Mouse (Mus musculus) lung, postnatal 0 days (tissue): ENCODE measurements around the gene Syt7. TPM values are rescaled to one million over a fixed set of nuclear protein-coding genes. Genes with fewer than 3 reads are reported as not detected.

Experiments used
- ATAC-seq: fragments of 200-750 bp; cut with Nextera tagmentation; 2 replicates; pipeline ENCODE4 v1.8.0; 2017; ENCODE audit warnings: moderate library complexity
- DNase-seq: peaks from one replicate; pipeline ENCODE4 v3.0.0-alpha.2; 2016; ENCODE audit warnings: low spot score
- H3K27ac ChIP-seq: fragments of 300-500 bp; sonication (generic); 2 replicates; pipeline ENCODE4 v1.5.1; 2014; ENCODE audit warnings: antibody characterized with exemption, mild to moderate bottlenecking, low read length, mixed read lengths
- H3K27me3 ChIP-seq: fragments of 300-500 bp; sonication (generic); replicated peaks from 2 replicates; pipeline ENCODE4 v1.6.1; 2014; ENCODE audit warnings: low read length, mixed read lengths; ENCODE audit not compliant: insufficient read depth
- H3K36me3 ChIP-seq: fragments of 300-500 bp; sonication (generic); 2 replicates; pipeline ENCODE4 v1.6.1; 2014; ENCODE audit warnings: low read length, mixed read lengths; ENCODE audit not compliant: insufficient read depth
- H3K4me1 ChIP-seq: fragments of 300-500 bp; sonication (generic); 2 replicates; pipeline ENCODE4 v1.6.1; 2014; ENCODE audit warnings: antibody characterized with exemption, low read depth, low read length, mixed read lengths; ENCODE audit not compliant: insufficient read depth
- H3K4me2 ChIP-seq: fragments of 300-500 bp; sonication (generic); replicated peaks from 2 replicates; pipeline ENCODE4 v1.6.1; 2014; ENCODE audit warnings: low read depth, mild to moderate bottlenecking, low read length, moderate library complexity, mixed read lengths
- H3K4me3 ChIP-seq: fragments of 300-500 bp; sonication (generic); 2 replicates; pipeline ENCODE4 v1.5.1; 2014; ENCODE audit warnings: low read depth, low read length
- H3K9ac ChIP-seq: fragments of 300-500 bp; sonication (generic); replicated peaks from 2 replicates; pipeline ENCODE4 v1.6.1; 2014; ENCODE audit warnings: low read depth, mild to moderate bottlenecking
- H3K9me3 ChIP-seq: fragments of 300-500 bp; sonication (generic); 2 replicates; pipeline ENCODE4 v1.6.1; 2016; ENCODE audit warnings: low read length, mixed read lengths
- CTCF ChIP-seq: IDR thresholded peaks from 2 replicates; pipeline ENCODE4 v1.5.1; 2016; ENCODE audit warnings: antibody characterized with exemption, mild to moderate bottlenecking
- EP300 ChIP-seq: IDR thresholded peaks from 2 replicates; pipeline ENCODE4 v1.6.1; 2016; ENCODE audit warnings: antibody characterized with exemption, mild to moderate bottlenecking, control low read depth
- WGBS: fragments of 180-500 bp; shearing (Covaris S2); extraction: QIAGEN DNeasy Blood & Tissue Kit; methylation state at CpG from one replicate; pipeline ENCODE4 v1.1.7; 2014; 5-methylcytosine and 5-hydroxymethylcytosine counted together
- polyA plus RNA-seq: library from polyadenylated mRNA; unstranded; fragments of >200 nt; fragmentation: Nextera tagmentation; extraction: Ambion mirVana; gene quantifications from 2 replicates; pipeline ENCODE4 v1.2.1, GENCODE M21; 2015

The Syt7 gene
- polyA plus RNA-seq, 1 experiment from 2014 or later: 3.0 TPM

DNA sequence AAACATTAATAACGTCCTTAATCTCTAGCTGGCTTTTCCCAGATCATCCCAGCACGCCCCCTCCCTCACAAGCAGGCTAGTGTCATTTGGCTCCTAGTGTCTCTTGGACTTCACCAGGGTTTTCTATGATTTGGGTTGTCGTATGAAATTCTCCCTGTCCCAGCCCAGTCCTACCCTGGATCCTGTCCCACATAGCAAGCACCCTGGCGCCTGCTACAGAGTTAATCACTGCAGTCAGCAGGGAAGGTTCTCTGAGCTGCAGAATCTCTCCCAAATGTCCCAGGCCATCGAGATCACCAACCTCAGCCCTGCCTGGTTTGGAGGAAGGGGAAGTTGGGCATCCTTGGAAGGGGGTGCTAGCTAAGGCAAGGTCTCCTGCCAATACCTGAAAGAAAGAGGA lies 26.6 kb downstream of the Syt7 start:
- DNase-seq: no peak
- TF ChIP-seq EP300: no peak
- TF ChIP-seq CTCF: no peak
- WGBS: 73% methylated on average over 5 of the region's 5 CpGs

GRCm38 (mm10) chr19:10416889-10417288 lies 28.0 kb downstream of the Syt7 start:
- 0 out of 2 replicates have a peak, but pooled peaks cover 2% of the 10 kb centered on the region for H3K27me3 ChIP-seq
- ATAC-seq (peak; percentile 50), DNase-seq (peak; percentile 15)
- no peak overlapping the region for H3K4me2 ChIP-seq
- no peaks in the 10 kb centered on the region for H3K36me3 ChIP-seq
- H3K9ac ChIP-seq: no peak overlapping the region
- no peak overlapping the region for H3K4me3 ChIP-seq
- no peaks in the 10 kb centered on the region; the same call in 1 of the 2 replicates for H3K4me1 ChIP-seq
- TF ChIP-seq EP300 (no peak), CTCF (no peak)
- H3K9me3 ChIP-seq: no peaks in the 10 kb centered on the region
- 52% methylated on average over 8 of the region's 8 CpGs for WGBS
- no peak overlapping the region for H3K27ac ChIP-seq

More for the DNA sequence above, 26.6 kb downstream of the Syt7 start:
- no peaks in the 10 kb centered on the region for H3K27me3 ChIP-seq
- no peaks in the 10 kb centered on the region for H3K9me3 ChIP-seq
- no peak overlapping the region for H3K9ac ChIP-seq
- no peaks in the 10 kb centered on the region; the same call in 1 of the 2 replicates for H3K4me1 ChIP-seq
- no peak overlapping the region for H3K4me2 ChIP-seq
- no peaks in the 10 kb centered on the region for H3K36me3 ChIP-seq
- H3K27ac ChIP-seq: no peak overlapping the region
- ATAC-seq: no peak
- no peak overlapping the region for H3K4me3 ChIP-seq

DNA sequence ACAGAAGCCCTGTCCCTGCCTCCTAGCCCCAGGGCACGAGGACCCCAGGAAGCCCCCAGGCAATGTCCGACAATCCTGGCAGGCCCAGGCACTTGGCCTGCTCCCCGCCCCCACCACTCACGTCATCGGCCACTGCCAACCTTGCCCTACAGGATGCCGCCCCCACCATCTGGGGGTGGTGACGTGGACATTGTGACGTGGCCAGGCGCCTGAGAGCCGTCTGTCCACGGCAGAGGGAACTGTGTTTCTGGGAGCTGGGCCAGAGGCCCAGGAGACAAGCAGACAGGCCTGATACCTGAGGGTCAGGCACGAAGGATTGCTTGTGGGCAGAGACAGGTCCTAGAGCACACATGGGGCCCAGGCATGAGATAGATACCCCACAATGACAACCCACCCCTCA lies 28.5 kb downstream of the Syt7 start:
- Histone ChIP-seq H3K9ac (no peak overlapping the region), H3K4me2 (no peak overlapping the region), H3K4me1 (no peaks in the 10 kb centered on the region; the same call in 1 of the 2 replicates), H3K4me3 (no peak overlapping the region), H3K27me3 (0 out of 2 replicates have a peak, but pooled peaks cover 3% of the 10 kb centered on the region), H3K36me3 (no peaks in the 10 kb centered on the region), H3K9me3 (no peaks in the 10 kb centered on the region), H3K27ac (no peak overlapping the region)
- peak; percentile 27 for DNase-seq
- peak; percentile 78 for ATAC-seq
- 57% methylated on average over 12 of the region's 12 CpGs for WGBS
- TF ChIP-seq CTCF (no peak), EP300 (no peak)

DNA sequence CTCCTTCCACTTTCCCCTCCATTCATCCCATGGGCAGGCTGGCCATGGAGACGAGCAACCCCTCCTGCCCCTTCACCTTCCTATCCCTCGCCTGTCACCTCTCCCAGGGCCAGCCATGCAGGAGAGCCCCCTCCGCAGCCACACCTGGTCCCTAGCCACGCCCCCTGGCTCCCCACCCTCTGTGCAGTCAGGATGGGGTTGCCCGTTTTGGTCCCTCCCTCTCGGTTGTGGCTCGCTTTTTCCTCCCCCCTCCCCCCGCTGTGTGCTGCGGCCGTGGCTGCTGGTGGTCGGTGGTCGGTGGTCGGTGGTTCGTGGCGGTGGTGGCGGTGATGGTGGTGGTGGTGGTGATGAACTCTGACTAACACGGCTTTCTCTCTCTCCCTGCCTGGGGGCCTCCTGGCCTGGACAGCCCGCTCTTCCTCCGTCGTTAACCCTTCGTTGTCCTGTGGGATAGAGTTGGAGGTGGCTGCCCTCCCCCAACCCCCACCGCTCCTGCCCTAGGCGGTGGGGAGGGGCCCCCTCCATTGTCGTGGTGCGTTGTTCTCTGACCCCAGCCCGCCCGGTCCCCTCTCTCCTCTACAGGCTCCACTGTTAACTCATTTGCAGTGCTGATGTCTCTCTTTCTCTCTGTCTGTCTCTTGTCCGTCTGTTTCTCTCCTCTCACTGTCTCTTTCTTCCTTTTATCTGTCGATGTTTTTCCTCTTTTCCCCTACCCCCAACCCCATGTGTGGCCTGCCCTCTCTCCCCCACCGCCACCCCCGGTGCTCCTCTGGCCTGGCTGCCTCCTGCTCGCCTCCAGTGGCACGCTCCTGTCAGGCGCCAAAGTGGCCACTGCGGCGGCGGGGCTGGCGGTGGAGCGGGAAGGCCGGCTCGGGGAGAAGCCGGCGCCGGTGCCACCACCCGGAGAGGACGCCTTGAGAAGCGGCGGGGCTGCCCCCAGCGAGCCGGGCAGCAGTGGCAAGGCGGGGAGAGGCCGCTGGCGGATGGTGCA lies 33.4 kb downstream of the Syt7 start:
- WGBS: 4% methylated on average over 46 of the region's 53 CpGs
- Histone ChIP-seq H3K9ac (no peak overlapping the region), H3K4me1 (no peaks in the 10 kb centered on the region; the same call in 1 of the 2 replicates), H3K4me3 (peak overlapping the region; percentile 5; the same call in 1 of the 2 replicates), H3K36me3 (no peaks in the 10 kb centered on the region), H3K27me3 (0 out of 2 replicates have a peak, but pooled peaks cover 3% of the 10 kb centered on the region), H3K9me3 (no peaks in the 10 kb centered on the region), H3K4me2 (peak overlapping the region; percentile 28), H3K27ac (no peak overlapping the region)
- ATAC-seq (0 out of 2 replicates have a peak, but pooled peaks have one; percentile 20), DNase-seq (no peak)
- TF ChIP-seq EP300 (no peak), CTCF (no peak)

GRCm38 (mm10) chr19:10424751-10425150 lies 35.9 kb downstream of the Syt7 start:
- Histone ChIP-seq H3K27ac (no peak overlapping the region), H3K9me3 (no peaks in the 10 kb centered on the region), H3K4me2 (no peak overlapping the region), H3K4me3 (no peak overlapping the region), H3K9ac (no peak overlapping the region), H3K36me3 (no peaks in the 10 kb centered on the region), H3K27me3 (0 out of 2 replicates have a peak, but pooled peaks cover 3% of the 10 kb centered on the region), H3K4me1 (peaks cover 3% of the 10 kb centered on the region; the same call in 1 of the 2 replicates)
- DNase-seq (no peak), ATAC-seq (no peak)
- no peak for TF ChIP-seq CTCF
- no peak for TF ChIP-seq EP300
- WGBS: 42% methylated on average over 1 of the region's 1 CpGs

GRCm38 (mm10) chr19:10425484-10426270 lies 36.8 kb downstream of the Syt7 start:
- 61% methylated on average over 11 of the region's 13 CpGs for WGBS
- H3K9me3 ChIP-seq: no peaks in the 10 kb centered on the region
- H3K4me1 ChIP-seq: peaks cover 3% of the 10 kb centered on the region; the same call in 1 of the 2 replicates
- no peak overlapping the region for H3K4me3 ChIP-seq
- H3K4me2 ChIP-seq: no peak overlapping the region
- DNase-seq (no peak), ATAC-seq (no peak)
- no peak for TF ChIP-seq CTCF
- no peak for TF ChIP-seq EP300
- no peak overlapping the region for H3K27ac ChIP-seq
- 0 out of 2 replicates have a peak, but pooled peaks cover 3% of the 10 kb centered on the region for H3K27me3 ChIP-seq
- no peak overlapping the region for H3K9ac ChIP-seq
- H3K36me3 ChIP-seq: no peaks in the 10 kb centered on the region
